Mouse (Mus musculus): ENCODE measurements around the gene Usp44. TPM values are rescaled to one million over a fixed set of nuclear protein-coding genes. Genes with fewer than 3 reads are reported as not detected.
"Not testable (repeated sequence)": the region's sequence is repeated elsewhere in the genome, so short reads cannot be mapped to it uniquely, and the experiment has no call there.

Gene Usp44
- 0.88 and 1.2 TPM in 2 replicates for polyA plus RNA-seq (2015; fragmentation: Nextera tagmentation; extraction: Ambion mirVana)

DNA sequence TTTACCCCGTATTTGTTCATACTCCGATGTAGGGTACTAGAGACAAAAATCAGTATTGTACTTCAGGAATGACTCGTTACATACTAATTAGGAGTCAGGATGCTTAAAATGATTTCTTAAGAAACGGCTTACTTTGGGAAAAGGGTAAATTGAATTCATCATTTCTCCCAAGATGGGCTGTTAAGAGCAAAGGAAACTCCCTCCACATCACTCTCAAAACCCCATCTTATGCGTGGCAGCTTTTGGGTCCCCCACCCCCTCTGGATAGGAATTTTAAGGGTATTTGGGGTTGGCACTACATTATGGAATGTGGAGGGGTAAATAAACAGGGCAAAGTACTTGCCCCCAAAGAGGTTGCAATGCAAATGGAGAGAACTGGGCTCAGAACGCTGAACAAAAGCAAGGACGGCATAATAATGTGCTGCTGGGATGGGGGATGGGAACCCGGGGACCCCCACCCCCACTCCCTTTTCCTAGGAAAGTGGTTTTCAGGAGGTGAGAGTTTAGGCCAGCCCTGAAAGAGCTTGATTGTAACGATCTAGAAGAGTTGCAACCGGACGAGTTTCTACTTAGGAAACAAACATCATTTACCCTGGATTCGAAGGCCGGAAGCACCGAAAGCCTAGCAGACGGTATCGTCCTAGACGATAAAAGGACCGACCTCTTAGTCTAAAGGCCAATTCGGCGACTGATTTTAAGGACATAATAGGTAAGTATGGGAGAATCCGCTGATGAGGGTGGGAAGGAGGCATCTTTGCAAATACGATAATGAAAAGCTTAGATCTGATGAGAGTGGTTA lies at the start of gene Usp44:
Gene Usp44, plus strand, starts transcription at position 625 of the 799 bp plus-strand sequence.
- WGBS: 7% methylated on average over 22 of the region's 22 CpGs
- ATAC-seq (ENCODE audit: low FRiP score, low read depth): no peak
- H3K27me3 ChIP-seq: peaks cover 66% of the 10 kb centered on the region
- peak within 1 kb of the TSS; percentile 17 for H3K4me3 ChIP-seq
- peaks cover 25% of the 10 kb centered on the region for H3K4me1 ChIP-seq
- H3K27ac ChIP-seq: no peak within 1 kb of the TSS
- peak within 1 kb of the TSS; percentile 42 for H3K4me2 ChIP-seq (replicated peaks)
- H3K36me3 ChIP-seq: no peaks in the 10 kb centered on the region
- H3K9me3 ChIP-seq: no peaks in the 10 kb centered on the region
- H3K9ac ChIP-seq: no peak within 1 kb of the TSS

DNA sequence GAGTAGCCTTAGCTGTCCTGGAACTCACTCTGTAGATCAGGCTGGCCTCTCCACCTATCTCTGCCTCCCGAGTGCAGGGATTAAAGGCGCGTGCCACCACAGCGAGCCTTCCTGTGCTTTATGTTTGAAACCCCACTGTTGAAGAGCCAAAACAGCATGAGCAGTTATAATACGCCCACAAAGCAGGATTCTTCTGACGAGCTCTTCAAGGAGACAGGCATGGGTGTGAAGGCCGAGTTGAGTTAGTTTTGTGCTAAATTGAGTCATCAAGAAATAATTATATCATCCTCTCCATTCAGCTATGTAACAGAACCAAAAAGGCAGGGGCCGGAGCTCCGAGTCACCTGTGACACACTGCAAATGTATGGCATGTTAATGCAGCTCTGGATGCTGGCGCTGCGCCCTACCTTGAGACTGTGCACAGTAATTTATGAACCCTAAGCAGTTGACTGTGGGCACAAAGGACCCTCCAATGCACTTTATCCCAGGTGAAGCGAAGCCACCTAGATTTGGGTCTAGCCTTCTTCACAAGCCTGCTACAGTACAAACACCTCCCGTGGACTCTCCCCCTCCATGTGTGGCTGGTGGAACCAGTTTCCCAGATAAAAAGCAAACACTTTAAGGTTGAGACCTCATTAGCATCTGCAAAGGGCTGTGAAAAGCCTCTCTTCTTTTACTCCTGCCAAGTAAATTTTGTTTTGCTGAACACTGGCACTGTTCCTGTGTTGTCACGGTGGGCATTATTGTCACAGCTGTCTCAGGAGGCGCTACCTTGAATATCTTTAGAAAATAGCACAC lies 47.9 kb upstream of the Usp44 start:
- Histone ChIP-seq H3K4me1 (no peaks in the 10 kb centered on the region), H3K36me3 (no peaks in the 10 kb centered on the region), H3K4me3 (no peak overlapping the region), H3K4me2 (replicated peaks) (no peak overlapping the region), H3K9ac (no peak overlapping the region), H3K9me3 (no peaks in the 10 kb centered on the region), H3K27ac (no peak overlapping the region), H3K27me3 (no peaks in the 10 kb centered on the region)
- 73% methylated on average over 15 of the region's 15 CpGs for WGBS
- no peak for ATAC-seq (ENCODE audit: low FRiP score, low read depth)

DNA sequence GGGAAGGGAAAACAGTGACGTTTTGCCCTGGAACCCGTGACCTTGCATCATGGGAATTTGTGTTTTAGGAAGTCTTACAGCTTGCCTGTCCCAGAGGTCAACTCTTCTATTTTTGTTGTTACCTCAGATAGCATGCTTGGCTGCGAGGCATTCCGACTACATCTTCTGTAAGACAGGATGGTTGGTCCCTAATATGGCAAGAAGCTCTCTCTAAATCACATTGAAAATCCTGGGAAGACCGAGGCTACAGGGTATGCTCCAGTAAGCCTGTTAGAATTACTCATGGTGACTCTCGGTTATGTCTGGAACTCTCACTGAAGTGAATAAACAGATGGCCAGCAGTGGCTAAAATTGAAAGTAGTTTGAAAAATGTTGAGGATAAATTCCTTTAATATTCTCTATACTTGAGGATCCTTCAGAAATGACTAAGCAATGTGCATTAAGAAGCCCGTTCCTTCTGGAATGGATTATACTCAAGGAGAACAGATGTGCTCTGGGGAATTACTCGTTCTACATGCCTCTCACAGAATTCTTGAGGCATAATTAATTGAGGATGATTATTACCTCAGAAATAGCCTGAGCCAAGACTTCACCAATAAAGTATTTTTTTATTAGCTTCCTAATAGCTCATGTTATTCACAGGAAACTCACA lies 31.5 kb upstream of the Usp44 start:
- H3K9ac ChIP-seq: no peak overlapping the region
- peak; percentile 82; the same call in 1 of the 2 replicates for ATAC-seq (ENCODE audit: low FRiP score, low read depth)
- WGBS: 50% methylated on average over 8 of the region's 8 CpGs

DNA sequence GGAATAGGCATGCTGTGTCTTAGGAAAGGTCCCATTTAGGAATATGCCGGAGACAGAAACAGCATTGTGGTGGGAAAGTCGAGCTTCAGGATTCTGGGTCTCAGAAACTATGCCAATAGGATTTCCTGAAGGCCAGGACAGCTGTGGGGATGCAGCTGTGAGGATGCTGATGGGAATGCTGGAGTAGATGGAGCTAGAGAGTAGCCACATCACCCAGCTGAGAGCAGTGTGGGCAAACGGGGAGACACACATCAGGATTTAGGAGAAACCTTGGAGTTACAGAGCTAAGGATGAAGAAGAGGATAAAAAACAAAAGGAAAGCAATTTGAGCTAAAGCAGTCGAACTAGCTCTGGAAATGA lies 31.0 kb upstream of the Usp44 start:
- H3K4me2 ChIP-seq (replicated peaks): no peak overlapping the region
- no peaks in the 10 kb centered on the region for H3K27me3 ChIP-seq
- no peak overlapping the region for H3K4me3 ChIP-seq
- H3K9ac ChIP-seq: no peak overlapping the region
- WGBS: 35% methylated on average over 4 of the region's 4 CpGs
- H3K4me1 ChIP-seq: peaks cover 20% of the 10 kb centered on the region
- no peaks in the 10 kb centered on the region for H3K36me3 ChIP-seq
- no peak for ATAC-seq (ENCODE audit: low FRiP score, low read depth)
- peak overlapping the region; percentile 59; the same call in 1 of the 2 replicates for H3K27ac ChIP-seq
- H3K9me3 ChIP-seq: no peaks in the 10 kb centered on the region

More for the DNA sequence above, 31.5 kb upstream of the Usp44 start:
- no peaks in the 10 kb centered on the region for H3K9me3 ChIP-seq
- H3K4me1 ChIP-seq: peaks cover 20% of the 10 kb centered on the region
- no peak overlapping the region for H3K27ac ChIP-seq
- no peak overlapping the region for H3K4me3 ChIP-seq
- no peak overlapping the region for H3K4me2 ChIP-seq (replicated peaks)
- H3K36me3 ChIP-seq: no peaks in the 10 kb centered on the region
- peaks cover 4% of the 10 kb centered on the region; the same call in 1 of the 2 replicates for H3K27me3 ChIP-seq

DNA sequence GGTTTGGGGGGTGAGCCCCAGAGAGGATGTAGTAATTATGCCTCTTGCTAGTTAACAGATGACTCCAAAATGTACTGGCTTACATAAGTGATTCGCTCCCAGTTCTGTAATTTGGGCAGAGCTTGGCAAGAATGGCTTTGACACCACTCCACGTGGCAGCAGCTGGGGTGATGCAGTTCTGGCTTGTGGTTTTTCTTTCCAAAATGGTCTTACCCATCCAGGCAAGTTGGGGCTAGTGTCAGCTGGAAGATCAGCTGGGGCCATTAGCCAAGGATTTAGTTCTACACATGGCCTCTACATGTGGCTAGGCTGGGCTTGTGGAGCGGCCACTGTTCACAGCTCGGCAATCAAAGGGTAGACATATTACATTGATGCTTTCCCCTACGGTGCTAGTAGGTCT lies 30.5 kb upstream of the Usp44 start:
- ATAC-seq (ENCODE audit: low FRiP score, low read depth): no peak
- no peak overlapping the region for H3K9ac ChIP-seq
- no peaks in the 10 kb centered on the region for H3K9me3 ChIP-seq
- H3K27ac ChIP-seq: no peak overlapping the region
- WGBS: 78% methylated on average over 5 of the region's 5 CpGs
- H3K4me2 ChIP-seq (replicated peaks): no peak overlapping the region
- H3K4me3 ChIP-seq: no peak overlapping the region
- no peaks in the 10 kb centered on the region for H3K36me3 ChIP-seq
- H3K4me1 ChIP-seq: peaks cover 20% of the 10 kb centered on the region
- H3K27me3 ChIP-seq: no peaks in the 10 kb centered on the region

DNA sequence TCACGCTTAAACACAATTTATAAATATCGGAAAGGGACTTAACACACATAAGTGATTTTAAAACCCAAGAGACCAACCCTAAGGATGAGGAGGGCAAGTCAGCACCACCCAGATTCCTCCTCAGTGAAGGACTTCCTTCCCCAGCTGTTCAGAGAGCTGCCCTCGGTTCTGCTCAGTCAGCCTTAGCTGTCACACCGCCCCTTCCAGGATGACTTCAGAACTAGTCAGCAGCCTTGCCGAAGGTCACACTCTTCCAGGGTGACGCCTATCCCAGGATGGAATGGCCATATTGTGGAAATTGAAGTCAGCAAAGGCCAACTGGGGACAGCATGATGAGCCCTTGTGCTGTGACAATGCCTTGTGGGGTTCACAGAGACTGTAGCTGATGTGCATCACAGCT lies 28.2 kb upstream of the Usp44 start:
- Histone ChIP-seq H3K27me3 (no peaks in the 10 kb centered on the region), H3K27ac (no peak overlapping the region), H3K4me3 (no peak overlapping the region), H3K9me3 (no peaks in the 10 kb centered on the region), H3K9ac (no peak overlapping the region), H3K4me2 (replicated peaks) (no peak overlapping the region), H3K4me1 (peaks cover 20% of the 10 kb centered on the region), H3K36me3 (no peaks in the 10 kb centered on the region)
- 77% methylated on average over 6 of the region's 6 CpGs for WGBS
- no peak for ATAC-seq (ENCODE audit: low FRiP score, low read depth)

DNA sequence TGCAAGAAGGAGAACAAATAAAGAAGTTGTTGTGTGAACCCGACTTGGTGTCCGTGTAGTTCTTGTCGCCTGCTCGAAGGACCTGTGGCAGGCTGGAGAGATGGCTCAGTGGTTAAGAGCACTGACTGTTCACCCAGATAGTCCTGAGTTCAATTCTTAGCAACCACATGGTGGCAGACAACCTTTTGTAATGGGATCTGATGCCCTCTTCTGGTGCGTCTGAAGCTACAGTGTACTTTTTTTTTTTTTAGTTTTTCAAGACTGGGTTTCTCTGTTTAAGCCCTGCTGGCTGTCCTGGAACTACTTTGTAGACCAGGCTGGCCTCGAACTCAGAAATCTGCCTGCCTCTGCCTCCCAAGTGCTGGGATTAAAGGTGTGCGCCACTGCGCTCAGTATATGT lies 21.9 kb upstream of the Usp44 start:
- not testable (repeated sequence) for H3K9ac ChIP-seq; H3K27ac ChIP-seq; H3K4me1 ChIP-seq; ATAC-seq (ENCODE audit: low FRiP score, low read depth); H3K4me2 ChIP-seq (replicated peaks); H3K27me3 ChIP-seq; H3K4me3 ChIP-seq; H3K36me3 ChIP-seq; H3K9me3 ChIP-seq
- WGBS: 96% methylated on average over 8 of the region's 8 CpGs

DNA sequence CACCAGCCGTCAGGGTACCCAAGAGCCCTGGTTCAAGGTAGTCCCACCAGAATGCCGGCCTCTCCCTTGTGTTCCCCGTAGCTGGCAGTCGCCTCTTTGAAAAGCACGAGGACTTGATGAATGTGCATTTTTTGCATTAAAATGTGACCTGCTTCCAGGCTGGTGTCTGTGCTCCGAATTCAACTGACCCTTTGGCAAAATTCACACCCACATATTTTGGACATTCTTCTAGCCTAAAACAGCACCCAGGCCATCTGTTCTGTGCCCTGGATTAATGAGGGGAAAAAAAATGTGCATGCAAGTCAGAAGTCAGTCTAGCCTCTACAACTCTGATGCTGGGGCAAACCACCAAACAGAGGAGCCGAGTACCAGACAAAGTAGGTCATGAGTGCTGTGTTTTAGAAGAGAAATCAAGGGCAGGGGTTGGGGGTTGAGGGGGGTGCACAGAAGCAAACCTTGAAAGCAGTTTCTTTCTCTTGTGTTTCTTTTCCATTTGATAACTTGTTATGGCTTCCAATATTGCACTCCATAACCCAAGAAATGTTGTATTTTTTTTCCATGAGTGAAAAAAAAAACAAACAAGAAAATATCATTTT lies 20.7 kb upstream of the Usp44 start:
- no peaks in the 10 kb centered on the region for H3K9me3 ChIP-seq
- H3K27me3 ChIP-seq: peaks cover 2% of the 10 kb centered on the region; the same call in 1 of the 2 replicates
- ATAC-seq (ENCODE audit: low FRiP score, low read depth): no peak
- H3K4me2 ChIP-seq (replicated peaks): no peak overlapping the region
- H3K27ac ChIP-seq: no peak overlapping the region
- WGBS: 42% methylated on average over 7 of the region's 7 CpGs
- no peaks in the 10 kb centered on the region for H3K36me3 ChIP-seq
- peaks cover 6% of the 10 kb centered on the region; the same call in 1 of the 2 replicates for H3K4me1 ChIP-seq
- no peak overlapping the region for H3K9ac ChIP-seq
- no peak overlapping the region for H3K4me3 ChIP-seq

DNA sequence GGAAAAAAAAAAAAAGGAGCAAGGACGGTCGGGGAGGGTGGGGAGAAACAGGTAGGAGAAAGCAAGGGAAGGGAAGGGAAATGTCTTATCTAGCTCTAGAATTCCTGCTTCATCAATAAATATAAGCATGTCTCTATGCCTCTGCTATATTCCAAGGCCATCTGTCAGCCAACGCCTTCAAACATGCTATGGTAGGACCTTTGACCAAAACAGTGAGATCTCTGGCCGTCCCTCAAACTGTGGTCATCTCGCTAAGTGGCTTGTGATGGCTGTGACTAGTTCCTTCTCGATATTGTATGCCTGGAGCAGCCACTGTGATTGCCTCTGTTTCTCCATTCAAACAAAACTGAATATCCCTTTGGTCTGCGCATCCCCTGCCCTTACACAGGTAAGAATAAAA lies 19.3 kb upstream of the Usp44 start:
- Histone ChIP-seq H3K27ac (no peak overlapping the region), H3K9me3 (no peaks in the 10 kb centered on the region), H3K4me3 (no peak overlapping the region), H3K36me3 (no peaks in the 10 kb centered on the region), H3K4me2 (replicated peaks) (no peak overlapping the region), H3K27me3 (peaks cover 15% of the 10 kb centered on the region; the same call in 1 of the 2 replicates), H3K4me1 (peaks cover 6% of the 10 kb centered on the region; the same call in 1 of the 2 replicates), H3K9ac (no peak overlapping the region)
- 78% methylated on average over 7 of the region's 7 CpGs for WGBS
- ATAC-seq (ENCODE audit: low FRiP score, low read depth): no peak

DNA sequence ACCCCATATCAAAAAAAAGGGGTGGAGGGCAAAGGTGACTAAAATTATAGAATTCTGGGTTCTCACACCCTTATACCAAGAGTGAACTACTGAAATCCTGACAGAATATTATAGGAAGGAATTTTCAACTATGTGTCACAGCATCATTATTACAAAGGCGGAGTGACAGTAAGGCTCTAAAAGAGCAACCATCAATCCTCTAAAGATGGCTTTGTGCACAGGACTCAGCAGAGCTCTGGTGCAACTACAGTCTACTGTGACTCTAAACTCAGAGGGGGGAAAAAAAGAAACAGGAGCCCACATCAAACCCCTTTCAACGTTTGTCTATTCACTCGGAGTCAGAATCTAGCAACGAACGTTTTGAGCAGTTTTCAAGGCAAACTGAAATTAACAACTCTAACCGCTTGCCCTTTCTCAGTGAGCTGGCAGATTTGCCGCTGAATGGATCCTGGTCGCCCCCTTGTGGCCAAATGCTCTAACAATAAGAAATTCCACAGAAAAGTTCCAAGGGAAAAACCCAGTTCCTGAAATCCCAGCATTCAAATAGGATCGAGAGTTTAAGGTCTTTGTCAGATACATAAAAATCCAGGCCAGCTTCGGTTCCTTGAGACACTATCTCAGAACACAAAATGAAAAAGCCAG lies 18.5 kb upstream of the Usp44 start:
- H3K4me2 ChIP-seq (replicated peaks): peak overlapping the region; percentile 42
- H3K27me3 ChIP-seq: peaks cover 16% of the 10 kb centered on the region; the same call in 1 of the 2 replicates
- no peak overlapping the region for H3K4me3 ChIP-seq
- ATAC-seq (ENCODE audit: low FRiP score, low read depth): no peak
- H3K4me1 ChIP-seq: peaks cover 6% of the 10 kb centered on the region; the same call in 1 of the 2 replicates
- no peaks in the 10 kb centered on the region for H3K36me3 ChIP-seq
- 15% methylated on average over 10 of the region's 10 CpGs for WGBS
- H3K9me3 ChIP-seq: no peaks in the 10 kb centered on the region
- no peak overlapping the region for H3K9ac ChIP-seq
- H3K27ac ChIP-seq: no peak overlapping the region

DNA sequence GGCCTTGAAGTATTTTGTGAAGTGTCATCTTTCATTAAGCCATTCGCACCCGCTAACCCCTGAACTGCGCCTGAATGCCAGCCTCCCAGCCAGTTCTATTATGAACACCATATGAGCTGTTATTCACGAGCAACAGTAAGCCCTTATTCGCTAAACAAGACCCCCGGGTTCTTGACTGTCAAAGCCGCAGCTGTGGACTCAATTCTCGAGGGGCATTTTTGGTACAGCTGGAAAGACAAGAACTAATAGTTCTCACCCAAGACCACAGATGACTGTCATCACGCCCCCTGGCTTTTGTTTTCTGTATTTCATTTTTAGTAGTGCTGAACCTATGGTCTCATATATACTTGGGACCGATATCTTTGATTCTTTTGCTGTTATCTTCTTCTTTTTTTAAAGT lies 17.6 kb upstream of the Usp44 start:
- no peak overlapping the region for H3K27ac ChIP-seq
- peak; percentile 66 for ATAC-seq (ENCODE audit: low FRiP score, low read depth)
- 44% methylated on average over 10 of the region's 10 CpGs for whole genome bisulfite sequencing
- H3K36me3 ChIP-seq: no peaks in the 10 kb centered on the region
- H3K4me1 ChIP-seq: peaks cover 6% of the 10 kb centered on the region; the same call in 1 of the 2 replicates
- peaks cover 18% of the 10 kb centered on the region; the same call in 1 of the 2 replicates for H3K27me3 ChIP-seq
- no peaks in the 10 kb centered on the region for H3K9me3 ChIP-seq
- no peak overlapping the region for H3K4me3 ChIP-seq
- H3K4me2 ChIP-seq (replicated peaks): no peak overlapping the region
- no peak overlapping the region for H3K9ac ChIP-seq

Measured in limb, embryonic 13.5 days (tissue).